Mouse (Mus musculus): ENCODE results near the gene Rinl. TPM values are rescaled to one million over a fixed set of nuclear protein-coding genes. Genes with fewer than 3 reads are reported as not detected.

Rinl gene
- 96.6 and 114 TPM in 2 replicates for polyA plus RNA-seq (2012; ENCODE audit: low replicate concordance)

DNA sequence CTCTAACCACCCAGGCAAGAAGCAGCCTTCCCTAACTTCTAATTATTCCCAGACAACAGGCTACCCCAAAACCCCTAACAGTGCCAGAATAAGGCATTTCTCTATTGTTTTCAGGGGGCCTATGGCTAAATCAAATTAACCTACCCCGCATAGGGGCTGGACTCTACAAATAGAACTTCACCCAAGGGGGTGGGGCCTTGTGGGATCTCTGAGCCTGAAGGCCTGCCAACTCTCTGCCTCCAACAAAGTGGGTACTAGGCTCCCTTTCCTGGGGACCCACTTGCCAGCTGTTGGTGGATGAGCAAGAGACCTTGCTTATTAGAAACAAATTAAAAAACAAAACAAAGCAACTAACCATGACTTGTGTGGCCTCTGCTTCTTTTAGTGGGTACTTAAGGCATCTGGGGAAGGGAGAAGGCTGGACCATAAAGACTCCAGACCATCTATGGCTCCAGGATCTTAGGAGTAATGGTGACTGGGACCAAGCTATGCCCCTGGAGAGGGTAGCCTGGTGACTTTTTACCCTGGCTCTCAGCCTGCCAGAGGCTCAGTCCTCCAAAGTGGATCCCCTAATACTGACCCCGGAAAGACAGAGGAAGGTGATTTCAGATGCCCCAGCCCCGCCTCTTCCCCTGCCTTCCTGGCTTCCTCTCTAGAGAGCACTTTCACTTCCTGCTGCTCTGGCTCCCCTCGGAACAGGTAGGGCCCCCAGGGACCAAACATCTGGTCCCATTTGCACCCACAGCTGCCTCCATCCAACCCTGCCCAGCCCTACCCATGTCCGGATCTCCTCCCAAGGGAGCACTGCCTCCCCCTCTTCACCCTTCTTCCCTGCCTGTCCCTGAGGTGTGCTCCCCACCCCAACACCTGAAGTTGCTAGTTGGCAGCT is at the start of gene Rinl:
TSS of gene Rinl (plus strand) at position 663 of the 889 bp plus-strand sequence.

GRCm38 (mm10) chr7:28741709-28742438 is 46.9 kb upstream of the Rinl start, which contains the start of the genes Mrps12 and Sars2:
TSS of gene Mrps12 (minus strand) at chr7:28741820.
TSS of gene Sars2 (plus strand) at chr7:28741992.

DNA sequence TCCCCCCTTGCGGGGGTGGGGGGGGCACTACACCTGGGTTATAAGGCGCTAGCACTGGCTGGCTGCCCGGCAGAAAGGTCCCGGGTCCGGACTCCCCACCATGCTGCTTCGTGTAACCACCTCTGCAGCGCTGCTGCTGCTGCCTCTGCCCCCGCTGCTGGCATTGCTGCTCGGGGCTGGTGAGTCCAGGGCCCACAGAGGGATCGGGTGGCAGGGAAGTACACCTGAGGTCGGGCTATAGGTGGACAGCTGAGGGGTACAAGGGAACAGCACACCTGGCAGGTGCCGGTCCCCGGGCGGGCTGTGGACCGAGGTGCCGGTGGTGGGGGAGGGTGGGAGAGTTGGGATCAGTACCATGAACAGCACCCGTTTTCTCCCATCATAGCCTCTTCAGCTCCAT is 32.7 kb upstream of the Rinl start, which contains the start of gene Ccer2:
TSS of gene Ccer2 (plus strand) at position 96 of the 400 bp plus-strand sequence.

DNA sequence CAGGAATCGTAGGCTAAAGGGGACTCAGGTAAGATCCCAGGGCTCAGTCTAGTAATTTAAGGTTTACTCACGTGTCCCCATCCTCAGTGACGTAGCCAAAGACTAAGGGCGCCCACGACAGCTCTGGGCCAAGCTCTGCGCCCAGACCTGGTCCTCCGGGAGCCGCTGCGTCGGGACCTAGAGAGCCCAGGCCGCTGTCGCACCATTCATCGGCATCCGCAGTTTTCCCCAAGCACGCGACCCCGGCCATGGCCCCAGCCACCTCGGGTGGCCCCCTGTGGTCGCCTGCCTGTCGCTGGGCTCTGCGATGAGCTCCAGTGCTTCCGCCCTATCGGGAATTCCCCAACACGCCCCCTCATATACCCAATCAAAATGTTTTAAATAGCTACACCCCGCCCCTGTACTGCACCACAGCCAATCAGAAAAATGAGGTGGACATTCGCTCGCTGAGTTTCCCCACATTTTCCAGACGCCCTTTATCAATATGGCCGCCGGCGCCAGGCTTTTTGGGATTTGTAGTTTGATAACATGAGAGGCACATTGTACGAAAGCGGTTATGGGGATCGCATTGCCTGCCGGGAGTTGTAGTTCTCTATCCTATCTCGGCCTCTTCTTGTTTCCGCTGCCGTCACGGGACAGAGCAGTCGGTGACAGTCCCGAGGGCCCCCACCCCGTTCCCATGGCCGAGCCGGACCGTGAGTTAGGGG is 22.4 kb upstream of the Rinl start, which contains the start of gene Sirt2:
TSS of gene Sirt2 (plus strand) at position 563 of the 707 bp plus-strand sequence.

DNA sequence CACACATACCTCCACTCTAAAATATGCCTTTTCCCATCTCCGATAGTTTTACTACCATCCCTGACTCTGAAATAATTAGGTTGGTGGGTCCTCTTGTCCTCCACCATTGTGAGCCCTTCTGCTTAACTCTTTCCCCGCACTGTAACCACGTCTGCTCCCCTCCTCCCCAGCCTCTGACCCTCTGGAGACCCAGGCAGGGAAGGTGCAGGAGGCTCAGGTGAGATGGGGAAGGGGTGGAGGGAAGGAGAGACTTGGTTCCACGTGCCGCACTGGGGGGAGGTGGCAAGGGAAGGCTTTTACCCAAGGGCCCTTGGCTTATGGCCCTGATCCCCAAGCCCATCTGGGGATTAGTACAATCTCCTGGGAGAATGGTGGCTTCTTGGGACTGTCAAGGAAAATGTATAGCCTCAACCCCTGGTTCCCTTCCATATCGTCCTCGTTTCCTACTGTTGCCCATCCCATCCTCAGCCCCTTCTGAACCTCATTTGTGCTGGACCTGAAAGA is 21.3 kb upstream of the Rinl start, which contains the start of gene Nfkbib:
TSS of gene Nfkbib (minus strand) at position 51 of the 504 bp plus-strand sequence.

GRCm38 (mm10) chr7:28808221-28808941 is 19.6 kb downstream of the Rinl start, which contains the start of gene Hnrnpl:
TSS of gene Hnrnpl (plus strand) at chr7:28808541.

DNA sequence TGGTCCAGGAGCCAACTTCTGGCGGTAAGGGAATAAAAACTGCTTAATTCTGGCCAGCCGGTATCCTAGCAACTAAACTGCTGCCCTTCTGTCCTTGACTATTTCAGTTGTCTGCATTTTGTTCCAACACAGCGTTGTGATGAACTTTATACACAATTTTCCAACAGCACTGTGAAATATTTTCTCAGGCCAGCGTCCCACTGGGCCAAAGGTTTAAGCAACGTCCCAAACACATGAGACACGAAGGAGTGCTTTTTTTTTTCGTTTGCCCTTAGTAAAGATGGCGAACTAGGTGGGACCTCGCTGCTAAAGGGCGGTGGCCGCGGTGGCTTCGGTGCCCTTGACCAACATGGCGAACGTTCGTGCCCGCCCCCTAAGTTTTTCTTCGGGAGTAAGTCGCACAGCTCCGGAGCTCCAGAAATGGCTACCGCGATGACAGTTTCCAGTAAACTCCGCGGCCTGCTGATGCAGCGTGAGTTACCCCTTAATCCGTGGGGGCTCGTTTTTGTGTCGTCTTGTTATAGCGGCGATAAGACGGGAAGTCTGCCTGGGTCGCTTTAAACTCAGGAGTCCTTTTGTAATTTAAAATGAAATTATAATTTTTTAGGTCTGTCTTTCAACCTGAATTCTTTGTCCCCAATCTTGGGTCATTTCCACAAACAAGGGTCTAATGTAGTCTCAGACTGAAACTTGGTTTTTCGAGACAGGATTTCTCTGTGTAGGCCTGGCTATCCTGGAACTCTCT is 36.3 kb downstream of the Rinl start, which contains the start of gene Ech1:
TSS of gene Ech1 (plus strand) at position 277 of the 745 bp plus-strand sequence.

GRCm38 (mm10) chr7:28833723-28834347 is 45.1 kb downstream of the Rinl start, which contains the start of gene Lgals4:
TSS of gene Lgals4 (plus strand) at chr7:28833854.

Other genes with a start within 250 kb of the Rinl start
- gene Sycn, start 248.1 kb upstream of the Rinl start, polyA plus RNA-seq (2012; ENCODE audit: low replicate concordance), result not detected in 2 replicates
- gene Nccrp1, start 241.7 kb upstream of the Rinl start, polyA plus RNA-seq (2012; ENCODE audit: low replicate concordance), result 0.15 and 0.30 TPM in 2 replicates
- 121 and 137 TPM in 2 replicates for gene Samd4b, start 190.8 kb upstream of the Rinl start, polyA plus RNA-seq (2012; ENCODE audit: low replicate concordance)
- 59.1 and 63.0 TPM in 2 replicates for gene Pak4, start 190.8 kb upstream of the Rinl start, polyA plus RNA-seq (2012; ENCODE audit: low replicate concordance)
- gene Acp7, start 157.6 kb upstream of the Rinl start, polyA plus RNA-seq (2012; ENCODE audit: low replicate concordance), result not detected in 2 replicates
- 0.26 TPM in 2 replicates for gene Fbxo27, start 96.1 kb upstream of the Rinl start, polyA plus RNA-seq (2012; ENCODE audit: low replicate concordance)
- 0.34 and 0.60 TPM in 2 replicates for gene Fbxo17, start 72.2 kb upstream of the Rinl start, polyA plus RNA-seq (2012; ENCODE audit: low replicate concordance)
- 270 and 504 TPM in 2 replicates for gene Mrps12, start 47.1 kb upstream of the Rinl start, polyA plus RNA-seq (2012; ENCODE audit: low replicate concordance)
- gene Sars2, start 47.0 kb upstream of the Rinl start, polyA plus RNA-seq (2012; ENCODE audit: low replicate concordance), result 52.8 and 59.0 TPM in 2 replicates
- 0.23 TPM in 1 of 2 replicates, not detected in the other for gene Ccer2, start 32.8 kb upstream of the Rinl start, polyA plus RNA-seq (2012; ENCODE audit: low replicate concordance)
- gene Sirt2, start 22.2 kb upstream of the Rinl start, polyA plus RNA-seq (2012; ENCODE audit: low replicate concordance), result 114 and 160 TPM in 2 replicates
- 136 and 205 TPM in 2 replicates for gene Nfkbib, start 21.5 kb upstream of the Rinl start, polyA plus RNA-seq (2012; ENCODE audit: low replicate concordance)
- 590 and 675 TPM in 2 replicates for gene Hnrnpl, start 19.6 kb downstream of the Rinl start, polyA plus RNA-seq (2012; ENCODE audit: low replicate concordance)
- 3.3 and 24.2 TPM in 2 replicates for gene Ech1, start 36.2 kb downstream of the Rinl start, polyA plus RNA-seq (2012; ENCODE audit: low replicate concordance)
- gene Lgals4, start 44.9 kb downstream of the Rinl start, polyA plus RNA-seq (2012; ENCODE audit: low replicate concordance), result 2.6 TPM in 1 of 2 replicates, not detected in the other
- 7.4 and 7.6 TPM in 2 replicates for gene Lgals7, start 74.9 kb downstream of the Rinl start, polyA plus RNA-seq (2012; ENCODE audit: low replicate concordance)
- 0.07 TPM in 1 of 2 replicates, not detected in the other for gene Capn12, start 92.5 kb downstream of the Rinl start, polyA plus RNA-seq (2012; ENCODE audit: low replicate concordance)
- 469 and 673 TPM in 2 replicates for gene Actn4, start 173.4 kb downstream of the Rinl start, polyA plus RNA-seq (2012; ENCODE audit: low replicate concordance)
- gene Eif3k, start 192.9 kb downstream of the Rinl start, polyA plus RNA-seq (2012; ENCODE audit: low replicate concordance), result 39.7 and 203 TPM in 2 replicates
- gene Map4k1, start 193.1 kb downstream of the Rinl start, polyA plus RNA-seq (2012; ENCODE audit: low replicate concordance), result 71.5 and 127 TPM in 2 replicates

All from leukemia stem cell, adult 10-12 weeks (primary cell).